Mouse (Mus musculus) MEL (cell line): ENCODE data around the gene Tmem184b. TPM values are rescaled to one million over a fixed set of nuclear protein-coding genes. Genes with fewer than 3 reads are reported as not detected.

Experiments
- DNase-seq: peaks from one replicate; pipeline ENCODE4 v3.0.0; 2011; ENCODE audit warnings: low read depth, low spot score
- H3K27ac ChIP-seq: 2 replicates; pipeline ENCODE4 v1.5.1; 2012; ENCODE audit warnings: low read depth, mild to moderate bottlenecking, control low read depth, low read length, moderate library complexity; ENCODE audit not compliant: control insufficient read depth
- H3K27me3 ChIP-seq, 2 experiments: fragments of 150-350 bp in 1 of 2; sonication (generic) in 1 of 2; 2 replicates each; pipeline ENCODE4 v1.6.1; 2012; ENCODE audit warnings: low read length in 2 of 2, mild to moderate bottlenecking in 2 of 2, improper control_type of control experiment in 1 of 2, moderate library complexity in 1 of 2; ENCODE audit not compliant: insufficient read depth in 2 of 2, control insufficient read depth in 1 of 2
- H3K36me3 ChIP-seq, 2 experiments: 2 replicates each; pipeline ENCODE4 v1.6.1; 2012 to 2014; ENCODE audit warnings: low read length in 2 of 2, improper control_type of control experiment in 1 of 2, inconsistent platforms in 1 of 2, mild to moderate bottlenecking in 1 of 2; ENCODE audit not compliant: insufficient read depth in 2 of 2, control insufficient read depth in 1 of 2
- H3K4me1 ChIP-seq, 2 experiments: fragments of 150-350 bp in 1 of 2; sonication (generic) in 1 of 2; 2 replicates each; pipeline ENCODE4 v1.6.1; 2012; ENCODE audit warnings: low read length in 2 of 2, improper control_type of control experiment in 1 of 2, mild to moderate bottlenecking in 1 of 2; ENCODE audit not compliant: insufficient read depth in 2 of 2, control insufficient read depth in 1 of 2
- H3K4me3 ChIP-seq, 2 experiments: fragments of 150-350 bp in 1 of 2; sonication (generic) in 1 of 2; 2 replicates each; pipeline ENCODE4 v1.5.1; 2012; ENCODE audit warnings: low read depth in 2 of 2, low read length in 2 of 2, mild to moderate bottlenecking in 2 of 2, moderate library complexity in 2 of 2, control low read depth in 1 of 2, improper control_type of control experiment in 1 of 2; ENCODE audit not compliant: control insufficient read depth in 1 of 2, insufficient read depth in 1 of 2
- H3K79me2 ChIP-seq: 2 replicates; pipeline ENCODE4 v1.6.1; 2012; ENCODE audit warnings: mild to moderate bottlenecking, low read length, moderate library complexity; ENCODE audit not compliant: control insufficient read depth, poor library complexity, insufficient read depth
- H3K9ac ChIP-seq: 2 replicates; pipeline ENCODE4 v1.6.1; 2012; ENCODE audit warnings: low read depth, mild to moderate bottlenecking, control low read depth, low read length, moderate library complexity; ENCODE audit not compliant: control insufficient read depth, poor library complexity, severe bottlenecking
- H3K9me3 ChIP-seq: fragments of 150-350 bp; sonication (generic); replicated peaks from 2 replicates; pipeline ENCODE4 v1.6.1; 2012; ENCODE audit warnings: mild to moderate bottlenecking, low read length, improper control_type of control experiment, moderate library complexity; ENCODE audit not compliant: insufficient read depth
- E2F4 ChIP-seq: IDR thresholded peaks from 2 replicates; pipeline ENCODE4 v1.6.1; 2011; ENCODE audit warnings: low read depth, low read length, improper control_type of control experiment, borderline replicate concordance
- HCFC1 ChIP-seq: IDR thresholded peaks from 2 replicates; pipeline ENCODE4 v1.6.1; 2012; ENCODE audit warnings: low read depth, mild to moderate bottlenecking, inconsistent platforms, low read length, improper control_type of control experiment, moderate library complexity
- JUND ChIP-seq: IDR thresholded peaks from 2 replicates; pipeline ENCODE4 v1.6.1; 2011; ENCODE audit warnings: low read depth, mild to moderate bottlenecking, improper control_type of control experiment, low read length
- MAX ChIP-seq: IDR thresholded peaks from 2 replicates; pipeline ENCODE4 v1.6.1; 2011; ENCODE audit warnings: low read length, improper control_type of control experiment
- MXI1 ChIP-seq: IDR thresholded peaks from 2 replicates; pipeline ENCODE4 v1.6.1; 2011; ENCODE audit warnings: mild to moderate bottlenecking, low read depth, low read length, improper control_type of control experiment
- MYC ChIP-seq: IDR thresholded peaks from 2 replicates; pipeline ENCODE4 v1.6.1; 2011; ENCODE audit warnings: low read depth, mild to moderate bottlenecking, low read length, improper control_type of control experiment, moderate library complexity
- NELFE ChIP-seq: IDR thresholded peaks from 2 replicates; pipeline ENCODE4 v1.6.1; 2011; ENCODE audit warnings: low read depth, low read length, improper control_type of control experiment
- NRF1 ChIP-seq: IDR thresholded peaks from 2 replicates; pipeline ENCODE4 v1.6.1; 2014; ENCODE audit warnings: low read depth, mild to moderate bottlenecking, inconsistent platforms, low read length, improper control_type of control experiment, moderate library complexity; ENCODE audit not compliant: poor library complexity, insufficient read depth, severe bottlenecking
- POLR2A ChIP-seq, 2 experiments: IDR thresholded peaks; 2 replicates each; pipeline ENCODE4 v1.6.1; 2011 to 2012; ENCODE audit warnings: low read length in 2 of 2, mild to moderate bottlenecking in 2 of 2, control low read depth in 1 of 2, improper control_type of control experiment in 1 of 2, low read depth in 1 of 2, moderate library complexity in 1 of 2; ENCODE audit not compliant: control insufficient read depth in 1 of 2, insufficient read depth in 1 of 2, poor library complexity in 1 of 2
- RCOR1 ChIP-seq: IDR thresholded peaks from 2 replicates; pipeline ENCODE4 v1.6.1; 2012; ENCODE audit warnings: low read depth, mild to moderate bottlenecking, inconsistent platforms, low read length, improper control_type of control experiment
- TCF12 ChIP-seq: IDR thresholded peaks from 2 replicates; pipeline ENCODE4 v1.6.1; 2014; ENCODE audit warnings: low read depth, mild to moderate bottlenecking, inconsistent platforms, low read length, improper control_type of control experiment, moderate library complexity
- USF1 ChIP-seq: IDR thresholded peaks from 2 replicates; pipeline ENCODE4 v1.6.1; 2014; ENCODE audit warnings: low read depth, mild to moderate bottlenecking, inconsistent platforms, low read length, improper control_type of control experiment, moderate library complexity
- ZMIZ1 ChIP-seq: IDR thresholded peaks from 2 replicates; pipeline ENCODE4 v1.6.1; 2012; ENCODE audit warnings: low read depth, mild to moderate bottlenecking, inconsistent platforms, low read length, improper control_type of control experiment, moderate library complexity
- polyA plus RNA-seq, 2 experiments: library from polyadenylated mRNA; stranded (reverse) in 1 of 2; unstranded in 1 of 2; fragments of >175 nt in 1 of 2; fragments of >200 nt in 1 of 2; gene quantifications; 2 replicates each; pipeline versions ENCODE4 v1.2.1 to v1.2.4; 2012; ENCODE audit warnings: low replicate concordance in 2 of 2, low read depth in 1 of 2; ENCODE audit not compliant: insufficient read length in 2 of 2, insufficient read depth in 1 of 2, missing spikeins in 1 of 2
- total RNA-seq: library from RNA; depleted of rRNA; stranded (reverse); fragments of 300-350 nt; gene quantifications from 2 replicates; pipeline ENCODE4 v1.2.3, GENCODE M21; 2012; rRNA removed

Gene Tmem184b
- 7.2 and 7.5 TPM in 2 replicates for total RNA-seq
- 10 to 100 TPM in 1 of 2 experiments, not detected in 1; 28.4 TPM for polyA plus RNA-seq

- Histone ChIP-seq H3K27me3 (no peaks in the 10 kb centered on the region), H3K79me2 (peaks cover 9% of the 10 kb centered on the region), H3K27ac (no peak within 1 kb of the TSS; the same call in 1 of the 2 replicates), H3K9me3 (no peaks in the 10 kb centered on the region), H3K4me1 (peaks cover 0 to 27% of the 10 kb centered on the region in 2 experiments), H3K9ac (peak within 1 kb of the TSS; percentile 83), H3K36me3 (peaks cover 0 to 5% of the 10 kb centered on the region in 2 experiments; a peak in 1 of 4 replicates), H3K4me3 (peak within 1 kb of the TSS; percentile 88 to 91)
- TF ChIP-seq MXI1 (peak; percentile 70), RCOR1 (no peak), NELFE (peak; percentile 68), TCF12 (0 out of 2 replicates have a peak, but pooled peaks have one; percentile 23), POLR2A (IDR thresholded peaks at IDR 0.05; ENCODE audit: control insufficient read depth in 1 of 2, insufficient read depth in 1 of 2, low read depth in 1 of 2, low read length in 2 of 2, poor library complexity in 1 of 2) (peak; percentile 67 to 82), MAX (peak; percentile 52; the same call in 1 of the 2 replicates), NRF1 (peak; percentile 80), JUND (no peak), HCFC1 (peak; percentile 46), ZMIZ1 (peak; percentile 52; the same call in 1 of the 2 replicates), E2F4 (no peak), MYC (0 out of 2 replicates have a peak, but pooled peaks have one; percentile 4)
- DNase-seq = peak; percentile 86
Measured at GRCm38 (mm10) chr15:79402836-79403762, at the start of gene Tmem184b. Gene Tmem184b (minus strand): TSS chr15:79403569.

GRCm38 (mm10) chr15:79448041-79448440 is 44.7 kb upstream of the Tmem184b start:
- no peak overlapping the region for H3K27ac ChIP-seq
- H3K27me3 ChIP-seq = peaks cover 0 to 3% of the 10 kb centered on the region in 2 experiments; a peak in 1 of 4 replicates
- no peaks in the 10 kb centered on the region for H3K9me3 ChIP-seq
- no peaks in the 10 kb centered on the region for H3K4me1 ChIP-seq
- no peak for TF ChIP-seq USF1
- H3K4me3 ChIP-seq = no peak overlapping the region
- no peaks in the 10 kb centered on the region for H3K36me3 ChIP-seq
- H3K9ac ChIP-seq = no peak overlapping the region
- DNase-seq = no peak
- no peaks in the 10 kb centered on the region for H3K79me2 ChIP-seq
